Mouse (Mus musculus): ENCODE data around the gene Exoc5. TPM values are rescaled to one million over a fixed set of nuclear protein-coding genes. Genes with fewer than 3 reads are reported as not detected.
"Not testable (repeated sequence)": the region's sequence is repeated elsewhere in the genome, so short reads cannot be mapped to it uniquely, and the experiment has no call there.

Exoc5 gene
- 50.0 and 52.6 TPM in 2 replicates for polyA plus RNA-seq (2015; fragmentation: Nextera tagmentation; extraction: Ambion mirVana)

DNA sequence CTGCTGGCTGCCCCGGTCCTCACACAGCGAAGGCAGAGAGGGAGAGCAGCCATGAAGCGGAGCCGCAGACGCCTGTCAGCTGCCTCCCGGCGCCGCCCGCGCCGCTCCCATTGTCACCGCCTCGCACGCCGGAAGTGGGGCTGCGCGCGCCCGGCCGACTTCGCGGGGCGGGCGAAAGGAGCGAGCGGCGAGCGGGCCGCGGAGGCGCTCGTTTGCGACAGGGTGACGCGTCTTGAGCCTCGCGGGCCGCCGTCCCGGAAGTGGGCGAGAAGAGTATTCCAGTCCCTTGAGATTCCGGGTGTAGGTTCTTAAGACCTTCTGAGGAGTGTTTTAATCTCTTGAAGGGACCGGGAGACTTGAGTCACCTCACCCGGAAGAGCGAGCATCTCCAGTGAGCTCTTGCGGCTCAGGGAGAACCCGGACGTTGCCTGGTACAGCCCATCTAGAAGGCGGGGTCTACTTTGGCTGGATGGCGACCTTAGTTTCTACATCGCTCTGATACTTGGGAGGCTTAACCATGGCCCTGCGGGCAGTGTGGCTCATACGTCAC lies at the start of gene Exoc5:
Exoc5 (minus strand) TSS at position 380 of the 550 bp plus-strand sequence.
- peak; percentile 96 for DNase-seq (ENCODE audit: low spot score)

DNA sequence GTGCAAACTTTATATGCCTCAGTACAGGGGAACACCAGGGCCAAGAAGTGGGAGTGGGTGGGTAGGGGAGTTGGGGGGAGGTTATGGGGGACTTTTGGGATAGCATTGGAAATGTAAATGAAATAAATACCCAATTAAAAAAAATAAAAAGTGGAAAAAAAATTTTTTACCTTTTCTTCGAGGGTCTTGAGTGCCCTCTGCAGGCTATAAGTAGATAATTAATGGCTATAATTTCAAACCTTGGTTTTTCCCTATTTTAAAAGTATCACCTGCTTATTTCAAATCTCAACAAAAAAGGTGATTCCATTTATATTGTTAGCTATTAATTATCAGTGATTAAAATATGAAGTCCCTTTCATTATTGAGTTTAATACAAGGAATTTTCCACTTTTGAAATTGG lies 25.3 kb upstream of the Exoc5 start:
- not testable (repeated sequence) for DNase-seq (ENCODE audit: low spot score)

DNA sequence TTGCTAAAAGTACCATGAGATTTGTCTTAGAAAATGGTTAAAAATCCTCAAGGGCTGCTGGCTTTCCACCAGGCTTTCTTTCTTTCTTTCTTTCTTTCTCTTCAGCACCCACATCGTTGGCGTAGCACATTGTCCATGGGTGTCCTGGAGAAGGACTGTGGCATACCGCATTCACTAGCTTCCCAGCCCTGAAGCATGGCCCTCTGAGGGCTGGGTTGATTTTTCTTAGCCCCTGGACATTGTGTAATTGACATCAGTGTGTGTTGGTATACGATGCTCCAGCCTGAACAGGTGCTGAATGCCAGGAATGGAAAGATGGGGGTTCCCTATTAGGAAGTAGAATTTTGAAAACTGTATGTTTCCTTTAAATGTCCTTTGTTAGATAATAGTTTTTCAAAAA lies 24.8 kb upstream of the Exoc5 start:
- DNase-seq (ENCODE audit: low spot score), result no peak

GRCm38 (mm10) chr14:49090102-49090501 lies 23.6 kb upstream of the Exoc5 start:
- DNase-seq (ENCODE audit: low spot score), result no peak

- no peak for DNase-seq (ENCODE audit: low spot score)
Observed at GRCm38 (mm10) chr14:49089461-49090058, 23.1 kb upstream of the Exoc5 start.

DNA sequence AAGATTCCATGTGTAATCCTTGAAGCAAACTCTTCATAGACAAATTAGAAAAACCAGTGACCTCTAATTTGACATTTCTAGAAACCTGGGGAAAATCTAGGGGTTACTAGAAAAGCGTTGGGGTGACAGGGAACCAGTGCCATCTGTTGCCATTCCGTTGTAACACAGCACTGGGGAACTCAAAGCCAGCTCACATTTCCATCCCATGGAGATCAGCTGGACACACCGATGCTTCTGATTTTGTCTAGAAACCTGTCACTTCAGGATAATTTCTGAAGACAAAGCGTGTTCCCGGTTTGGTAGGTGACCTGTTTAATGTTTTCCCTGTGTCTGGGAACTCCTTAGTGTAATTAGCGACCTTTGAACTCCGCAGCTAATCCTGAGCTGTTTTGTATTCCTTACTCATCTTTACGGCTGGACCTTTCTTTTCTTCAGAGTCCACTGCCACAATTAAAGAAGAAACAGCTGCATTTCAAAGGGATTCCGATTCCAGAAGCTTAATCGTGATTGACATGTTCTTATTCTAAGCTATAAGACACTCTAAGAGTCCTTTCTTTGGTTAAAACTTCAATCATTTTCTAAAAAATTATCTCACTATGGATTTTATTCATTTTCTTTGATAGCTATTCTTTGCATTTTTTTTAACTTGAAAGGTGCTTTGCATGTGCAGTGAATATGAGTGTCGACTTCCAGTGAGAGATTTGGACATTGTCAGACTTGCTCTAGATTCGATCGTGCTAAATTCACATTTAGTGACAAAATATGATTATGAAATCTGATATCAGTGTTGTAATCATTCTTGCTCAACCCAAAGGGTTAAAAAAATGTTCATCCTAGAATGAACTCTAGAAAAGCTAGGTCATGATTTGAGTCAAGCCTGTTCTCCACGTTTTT lies 21.9 kb upstream of the Exoc5 start:
- DNase-seq (ENCODE audit: low spot score), result no peak

DNA sequence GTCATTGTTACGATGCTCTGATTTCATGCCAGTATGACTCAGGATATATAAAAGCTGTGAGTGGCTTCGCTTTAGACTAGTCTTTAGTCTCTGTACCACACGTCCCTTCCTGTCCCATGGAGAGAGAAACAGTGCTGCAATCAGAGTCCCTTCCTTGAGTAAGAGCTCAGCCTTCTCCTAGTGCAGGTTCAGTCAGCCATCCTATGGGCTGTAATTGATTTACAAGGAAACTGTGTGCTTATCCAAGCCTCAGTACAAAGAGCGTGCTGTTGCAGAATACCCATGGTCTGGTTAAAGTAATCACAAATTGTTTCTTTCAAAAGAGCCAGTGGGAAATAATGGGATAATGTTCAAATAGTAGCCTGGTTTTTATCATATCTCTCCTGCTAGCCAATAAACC lies 20.1 kb upstream of the Exoc5 start:
- no peak for DNase-seq (ENCODE audit: low spot score)

- DNase-seq (ENCODE audit: low spot score), result no peak
Observed at GRCm38 (mm10) chr14:49078820-49079219, 12.4 kb upstream of the Exoc5 start.

GRCm38 (mm10) chr14:49074361-49074760 lies 7.9 kb upstream of the Exoc5 start:
- DNase-seq (ENCODE audit: low spot score), result no peak

- DNase-seq (ENCODE audit: low spot score), result no peak
Observed at GRCm38 (mm10) chr14:49073896-49074295, 7.4 kb upstream of the Exoc5 start.

- no peak for DNase-seq (ENCODE audit: low spot score)
Observed at GRCm38 (mm10) chr14:49072837-49073236, 6.4 kb upstream of the Exoc5 start.

GRCm38 (mm10) chr14:49065529-49066273 lies 752 bp downstream of the Exoc5 start, which contains the start of gene Ap5m1:
Gene Ap5m1, plus strand, starts transcription at chr14:49066097.
- peak; percentile 43 for DNase-seq (ENCODE audit: low spot score)

GRCm38 (mm10) chr14:49063838-49064237 lies 2.6 kb downstream of the Exoc5 start:
- no peak for DNase-seq (ENCODE audit: low spot score)

DNA sequence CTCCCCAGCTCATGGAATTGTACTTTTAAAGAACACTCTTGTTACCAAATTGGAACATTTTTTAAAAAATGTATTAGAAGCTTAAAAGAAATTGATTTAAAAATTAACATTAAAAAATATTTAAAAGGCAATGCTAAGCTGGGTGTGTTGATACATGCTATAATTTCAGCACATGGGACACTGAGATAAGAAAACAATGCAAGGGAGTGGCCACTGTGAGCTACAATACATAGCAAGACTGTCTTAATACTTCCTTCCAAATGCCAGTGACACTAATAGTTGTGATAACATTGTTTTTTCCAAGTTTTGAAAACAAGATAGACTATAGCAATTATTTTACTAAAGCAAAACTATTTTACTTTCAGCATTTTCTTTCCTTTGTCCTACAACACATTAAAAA lies 17.0 kb downstream of the Exoc5 start:
- no peak for DNase-seq (ENCODE audit: low spot score)

- DNase-seq (ENCODE audit: low spot score), result no peak
Observed at GRCm38 (mm10) chr14:49045610-49046009, 20.8 kb downstream of the Exoc5 start.

- DNase-seq (ENCODE audit: low spot score), result no peak
Observed at GRCm38 (mm10) chr14:49028991-49029390, 37.5 kb downstream of the Exoc5 start.

DNA sequence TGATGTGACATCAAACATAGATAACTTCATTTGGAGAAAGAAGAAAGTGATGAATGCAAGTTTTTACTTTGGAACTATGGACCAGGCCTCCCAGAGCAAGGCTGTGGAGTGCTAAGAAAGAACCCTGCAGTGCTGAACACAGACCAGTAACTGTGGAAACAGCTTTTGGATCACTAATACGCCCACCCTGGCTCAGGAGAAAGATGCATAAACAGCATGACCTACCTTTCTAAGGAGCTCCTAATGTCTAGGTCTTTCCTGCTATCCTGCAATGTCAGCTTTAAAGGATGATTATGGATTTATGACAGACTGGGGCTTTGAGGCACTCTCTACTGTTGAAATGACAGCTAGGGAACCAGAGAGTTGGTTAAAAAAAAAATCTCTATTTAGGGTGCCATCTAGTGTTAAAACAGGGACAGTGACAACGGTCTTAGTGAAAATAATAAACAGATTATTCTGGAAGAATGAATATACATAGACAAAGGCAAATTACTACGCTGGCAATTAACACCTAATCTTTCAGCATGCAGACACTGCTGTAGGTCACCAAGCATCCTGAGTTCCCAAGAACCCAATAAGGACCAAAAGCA lies 38.6 kb downstream of the Exoc5 start:
- DNase-seq (ENCODE audit: low spot score), result no peak

GRCm38 (mm10) chr14:49027040-49027778 lies 39.2 kb downstream of the Exoc5 start:
- DNase-seq (ENCODE audit: low spot score), result no peak

DNA sequence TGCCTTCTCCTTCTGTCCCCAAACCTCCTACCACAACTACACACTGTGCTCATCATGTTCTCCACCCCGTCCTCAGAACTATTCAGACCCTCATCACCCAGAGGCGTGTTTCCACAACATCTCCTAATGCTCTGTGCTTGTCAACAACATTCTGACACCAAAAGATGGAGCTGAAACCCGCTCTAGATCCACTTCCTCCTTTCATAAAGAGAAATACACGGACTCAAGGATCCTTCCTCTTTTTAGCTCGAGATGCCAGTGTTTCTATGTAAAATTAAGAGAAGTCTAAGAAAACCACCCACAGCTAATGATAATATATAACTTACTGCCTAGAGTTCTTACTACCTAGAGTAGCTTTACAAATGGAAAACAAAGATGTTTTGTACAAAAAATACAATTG lies 46.7 kb downstream of the Exoc5 start:
- DNase-seq (ENCODE audit: low spot score), result no peak

- no peak for DNase-seq (ENCODE audit: low spot score)
Observed at GRCm38 (mm10) chr14:49008399-49009189, 57.9 kb downstream of the Exoc5 start.
